Mouse (Mus musculus): ENCODE results near the gene Adam33.
A peak's percentile ranks its signal among the peaks of the same experiment; 100 is the strongest.
"Not testable (repeated sequence)": the region's sequence is repeated elsewhere in the genome, so short reads cannot be mapped to it uniquely, and the experiment has no call there.

The Adam33 gene

GRCm38 (mm10) chr2:131063404-131063864, at the start of gene Adam33:
Gene Adam33, minus strand, starts transcription at chr2:131063814.
- DNase-seq (ENCODE audit: low spot score in 2 of 2) = no peak

DNA sequence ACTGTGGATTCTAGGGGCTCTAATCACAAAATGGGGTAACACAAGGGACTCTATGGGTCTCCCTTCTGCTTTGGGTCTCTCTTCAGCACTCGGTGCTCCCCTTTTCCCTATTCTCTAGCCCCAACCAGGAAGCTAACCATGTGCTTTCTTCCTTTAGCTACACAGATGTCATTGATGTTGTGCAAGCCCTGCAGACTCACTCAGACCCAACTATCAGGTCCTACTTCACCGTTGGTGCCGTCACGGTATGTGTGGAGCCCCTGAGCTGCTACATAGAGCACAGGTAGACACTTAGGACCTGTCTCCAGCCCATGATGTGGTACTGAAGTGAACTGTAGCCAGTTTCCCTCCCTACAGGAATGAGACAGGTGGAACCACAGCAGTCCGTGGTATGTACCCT, 42.4 kb upstream of the Adam33 start:
- DNase-seq (ENCODE audit: low spot score in 2 of 2) = no peak

- not testable (repeated sequence) for DNase-seq (ENCODE audit: low spot score in 2 of 2)
Observed at GRCm38 (mm10) chr2:131105061-131105460, 41.4 kb upstream of the Adam33 start.

GRCm38 (mm10) chr2:131104021-131104420, 40.4 kb upstream of the Adam33 start:
- DNase-seq (ENCODE audit: low spot score in 2 of 2) = no peak

GRCm38 (mm10) chr2:131101530-131101929, 37.9 kb upstream of the Adam33 start:
- no peak for DNase-seq (ENCODE audit: low spot score in 2 of 2)

- DNase-seq (ENCODE audit: low spot score in 2 of 2) = no peak
Observed at GRCm38 (mm10) chr2:131097087-131097486, 33.5 kb upstream of the Adam33 start.

GRCm38 (mm10) chr2:131096101-131096795, 32.6 kb upstream of the Adam33 start:
- no peak for DNase-seq (ENCODE audit: low spot score in 2 of 2)

DNA sequence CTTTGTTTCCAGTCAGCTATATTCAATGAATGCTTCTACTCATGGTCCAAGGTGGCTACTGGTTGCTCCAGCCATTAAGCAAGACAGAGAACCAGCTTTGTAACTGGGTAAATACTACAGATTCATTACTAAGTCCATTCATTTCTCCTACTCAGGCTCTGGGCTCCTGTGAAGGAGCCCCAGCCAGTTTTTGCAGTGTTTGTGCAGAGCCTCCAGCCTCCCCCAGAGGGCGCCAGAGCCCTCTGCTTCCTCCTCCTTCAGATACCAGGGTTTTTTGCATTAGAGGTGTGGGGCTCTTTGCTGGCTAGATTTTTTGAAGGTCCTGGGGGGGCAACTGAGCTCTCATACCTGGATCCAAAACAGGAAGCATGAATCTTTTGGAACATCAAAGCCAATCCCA, 31.2 kb upstream of the Adam33 start:
- peak; percentile 67 to 74 for DNase-seq (ENCODE audit: low spot score in 2 of 2)

GRCm38 (mm10) chr2:131093577-131093976, 30.0 kb upstream of the Adam33 start:
- DNase-seq (ENCODE audit: low spot score in 2 of 2) = no peak

DNA sequence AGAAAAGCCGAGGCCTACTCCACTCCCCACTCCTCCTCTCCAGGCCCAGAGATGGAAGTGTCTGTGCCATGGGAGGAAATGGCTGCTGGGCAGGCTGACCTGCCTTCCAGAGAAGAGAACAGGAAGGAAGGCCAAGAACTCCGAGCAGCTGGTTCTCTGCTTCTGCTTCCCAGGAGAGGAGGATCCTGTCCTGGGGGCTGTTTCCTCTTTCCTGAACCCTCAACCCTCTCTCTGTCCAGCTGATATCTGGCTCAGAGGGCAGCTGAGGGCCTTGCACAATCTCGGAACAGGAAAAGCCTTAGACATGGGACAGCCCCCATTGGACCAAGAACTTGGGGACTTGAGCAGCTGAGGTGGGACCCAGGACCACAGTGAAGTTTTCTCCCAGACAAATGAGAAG, 27.2 kb upstream of the Adam33 start:
- no peak for DNase-seq (ENCODE audit: low spot score in 2 of 2)

DNA sequence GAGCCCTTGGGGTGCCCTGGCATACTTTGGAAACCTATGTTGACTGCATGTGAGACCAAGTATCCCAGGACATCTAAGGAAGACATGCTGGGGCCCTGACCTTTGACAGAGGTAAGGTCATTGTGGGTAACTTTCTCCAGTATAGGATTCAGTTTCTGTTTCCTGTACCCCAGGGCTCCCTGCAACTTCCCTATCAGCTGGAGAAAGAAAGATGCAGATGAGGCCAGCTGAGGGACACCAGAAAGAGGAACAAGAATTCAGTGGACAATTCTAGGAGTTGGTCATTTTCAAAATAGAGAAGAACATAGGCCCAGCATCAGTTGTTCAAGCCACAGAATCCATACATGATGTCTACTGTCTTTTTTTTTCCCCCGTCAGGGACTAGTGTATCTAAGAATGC, 26.0 kb upstream of the Adam33 start:
- no peak for DNase-seq (ENCODE audit: low spot score in 2 of 2)

DNA sequence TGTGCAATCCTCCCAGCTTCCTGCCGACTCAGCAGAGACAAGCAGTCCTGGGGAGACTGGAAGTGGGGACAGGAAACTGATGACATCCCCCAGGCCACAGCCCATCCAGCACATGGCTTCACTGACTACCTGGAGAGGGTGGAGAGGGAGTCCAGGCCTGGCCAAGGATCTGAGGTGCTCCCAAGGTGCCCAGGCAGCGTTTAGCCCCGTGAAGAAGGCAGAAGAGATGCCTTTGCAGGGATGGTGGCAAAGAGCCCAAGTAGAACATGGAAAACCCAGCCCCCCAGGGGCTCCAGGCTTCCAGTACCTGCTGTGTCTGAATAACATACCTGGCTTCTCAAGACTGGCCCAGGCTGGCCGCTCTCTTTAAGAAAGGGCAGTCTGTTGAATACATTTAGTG, 25.0 kb upstream of the Adam33 start:
- DNase-seq (ENCODE audit: low spot score in 2 of 2) = no peak

DNA sequence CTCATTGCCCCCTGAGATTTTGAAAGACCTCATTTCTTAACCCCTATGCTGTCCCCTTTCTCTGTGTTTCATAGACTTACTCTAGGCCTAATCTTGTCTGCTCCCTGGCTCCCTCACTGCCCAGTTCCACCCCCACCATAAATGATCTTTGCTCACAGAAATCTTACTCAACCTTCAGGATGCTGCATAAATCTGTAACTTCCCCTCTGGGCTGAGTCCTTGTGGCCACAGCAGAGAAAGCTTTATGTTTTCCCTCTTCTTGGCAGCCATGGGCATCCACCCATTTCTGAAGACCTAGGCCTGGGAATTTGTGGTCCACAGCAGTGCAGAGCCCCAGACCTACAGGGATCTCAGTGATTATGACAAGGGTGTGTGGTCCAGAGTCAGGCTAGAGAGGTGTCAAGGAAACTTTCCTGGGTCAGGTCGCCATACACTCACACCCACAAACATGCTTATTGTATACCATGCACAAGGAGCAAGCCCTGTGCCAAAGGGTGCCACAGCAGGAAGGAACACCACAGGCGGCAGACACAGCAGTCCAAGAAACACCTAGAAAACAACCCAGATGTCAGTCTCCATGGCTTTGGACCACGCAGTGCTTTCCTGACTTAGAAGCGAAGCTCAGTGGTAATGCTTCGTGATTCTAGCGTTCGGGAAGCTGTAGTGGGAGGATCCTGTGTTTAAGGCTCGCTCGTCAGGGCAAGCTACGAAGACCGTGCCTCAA, 23.2 kb upstream of the Adam33 start, which contains the start of gene Siglec1:
Gene Siglec1 (minus strand): TSS at position 99 of the 724 bp plus-strand sequence.
- DNase-seq (ENCODE audit: low spot score in 2 of 2) = no peak

DNA sequence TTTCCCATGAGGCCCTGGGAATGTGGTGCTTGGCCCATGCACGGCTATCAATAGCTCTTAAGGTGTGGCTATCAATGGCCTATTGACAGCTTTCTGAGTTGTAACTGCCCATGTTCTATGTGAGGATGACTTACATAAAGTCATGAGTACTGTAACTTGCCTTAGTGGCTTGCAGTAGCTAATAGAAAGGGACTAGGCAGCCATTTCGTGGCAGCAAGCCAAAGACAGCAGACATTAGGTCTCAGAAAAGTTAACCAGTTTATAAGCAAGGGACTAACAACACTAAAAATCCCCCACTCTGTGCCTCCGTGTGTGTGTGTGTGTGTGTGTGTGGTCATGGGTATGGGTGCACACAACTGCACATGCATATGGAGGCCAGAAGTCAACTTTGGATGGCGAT, 20.6 kb upstream of the Adam33 start:
- no peak for DNase-seq (ENCODE audit: low spot score in 2 of 2)

DNA sequence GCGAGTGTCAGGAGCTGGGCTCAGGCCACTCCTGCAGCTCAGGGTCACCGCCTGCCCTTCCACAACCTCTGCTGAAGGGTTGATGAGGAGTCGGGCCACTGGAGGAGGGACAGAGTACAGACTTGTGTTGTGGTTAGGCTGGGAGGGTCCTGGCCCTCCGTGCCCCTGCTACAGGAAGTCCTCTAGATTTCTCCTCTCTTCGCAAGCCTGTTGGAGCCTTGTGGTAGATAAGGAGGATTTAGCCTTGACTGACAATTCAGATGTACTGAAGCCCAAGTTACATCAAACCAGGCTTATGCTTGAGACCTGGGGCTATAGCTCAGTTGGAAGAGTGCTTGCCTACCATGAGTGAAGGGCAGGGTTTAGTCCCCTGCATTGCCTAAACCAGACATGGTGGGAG, 16.9 kb upstream of the Adam33 start:
- no peak for DNase-seq (ENCODE audit: low spot score in 2 of 2)

GRCm38 (mm10) chr2:131072536-131072935, 8.9 kb upstream of the Adam33 start:
- DNase-seq (ENCODE audit: low spot score in 2 of 2) = no peak

DNA sequence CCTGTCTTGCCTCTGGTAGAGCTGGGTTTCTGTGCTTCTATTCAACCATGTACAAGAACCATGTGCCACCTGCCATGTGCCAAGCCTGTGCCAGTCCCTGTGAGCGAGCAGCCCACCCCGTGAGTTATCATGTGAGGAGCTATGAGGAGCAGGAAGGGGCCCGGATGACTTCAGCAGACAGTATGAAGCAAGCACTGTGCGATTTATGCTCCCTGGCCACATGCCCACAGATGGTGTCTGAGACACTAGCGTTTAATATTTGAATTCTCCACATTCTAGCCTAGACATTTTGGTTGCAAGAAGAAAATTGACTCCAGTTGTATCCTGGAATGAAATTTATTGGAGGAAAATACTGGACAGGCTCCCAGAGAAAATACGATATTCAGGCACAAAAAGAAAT, 3.9 kb upstream of the Adam33 start:
- DNase-seq (ENCODE audit: low spot score in 2 of 2) = no peak

- no peak for DNase-seq (ENCODE audit: low spot score in 2 of 2)
Observed at GRCm38 (mm10) chr2:131066342-131066741, 2.7 kb upstream of the Adam33 start.

DNA sequence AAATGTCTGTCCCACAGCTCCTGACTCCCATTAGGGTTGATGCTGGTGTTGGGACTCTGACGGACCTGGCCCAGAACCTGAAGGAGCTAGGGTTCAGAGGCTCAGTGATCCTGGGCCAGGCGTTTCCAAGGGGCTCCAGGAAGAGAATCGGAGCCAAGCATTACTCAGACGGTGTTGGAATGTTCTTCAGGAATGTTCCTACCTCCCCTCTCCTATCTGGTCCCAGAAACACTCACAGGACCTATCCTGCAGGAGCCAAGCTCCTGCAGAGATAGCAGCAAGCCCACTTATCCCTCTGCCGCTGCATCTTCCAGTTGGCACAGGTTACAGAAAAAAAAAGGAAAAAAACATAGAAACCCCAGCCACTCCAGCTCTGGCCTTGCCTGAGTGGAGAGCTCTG, 2.0 kb downstream of the Adam33 start:
- no peak for DNase-seq (ENCODE audit: low spot score in 2 of 2)

- no peak for DNase-seq (ENCODE audit: low spot score in 2 of 2)
Observed at GRCm38 (mm10) chr2:131060784-131061183, 2.8 kb downstream of the Adam33 start.

DNA sequence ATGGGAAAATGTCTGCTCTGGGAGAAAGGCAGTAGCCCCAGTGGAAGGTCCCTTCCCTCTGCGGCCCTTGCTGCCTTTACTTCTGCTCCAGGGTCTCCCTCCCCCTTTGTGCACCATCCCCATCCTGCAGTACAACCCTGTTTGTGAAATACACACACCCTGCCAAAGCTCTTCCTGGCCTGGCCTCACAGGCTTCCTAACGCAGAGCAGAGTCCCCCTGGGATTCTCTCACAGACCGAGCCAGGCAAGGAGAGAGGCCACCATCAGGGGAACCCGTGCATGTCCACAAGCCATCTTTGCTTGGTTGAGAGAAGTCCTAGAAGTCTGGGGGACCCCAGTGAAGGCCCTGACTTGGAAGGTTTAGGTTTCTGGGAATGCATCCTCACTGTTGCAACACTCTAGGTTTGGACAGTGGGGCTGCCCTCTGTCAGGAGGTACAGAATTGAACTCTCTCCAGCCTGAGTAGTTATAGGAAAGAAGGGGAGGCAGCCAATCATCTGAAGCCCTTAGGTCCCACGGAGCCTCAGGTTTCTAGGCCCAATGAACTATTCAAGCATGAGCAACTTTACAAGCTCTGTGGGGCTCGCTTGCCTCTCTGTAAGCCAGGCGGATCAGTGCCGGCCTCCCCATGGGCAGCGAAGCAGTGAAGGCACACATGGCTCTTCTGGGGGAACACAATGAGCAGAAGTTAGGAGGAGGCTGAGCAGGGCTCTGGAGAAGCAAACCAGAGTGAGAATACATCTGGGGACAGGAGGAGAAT, 3.7 kb downstream of the Adam33 start:
- DNase-seq (ENCODE audit: low spot score in 2 of 2) = no peak

DNA sequence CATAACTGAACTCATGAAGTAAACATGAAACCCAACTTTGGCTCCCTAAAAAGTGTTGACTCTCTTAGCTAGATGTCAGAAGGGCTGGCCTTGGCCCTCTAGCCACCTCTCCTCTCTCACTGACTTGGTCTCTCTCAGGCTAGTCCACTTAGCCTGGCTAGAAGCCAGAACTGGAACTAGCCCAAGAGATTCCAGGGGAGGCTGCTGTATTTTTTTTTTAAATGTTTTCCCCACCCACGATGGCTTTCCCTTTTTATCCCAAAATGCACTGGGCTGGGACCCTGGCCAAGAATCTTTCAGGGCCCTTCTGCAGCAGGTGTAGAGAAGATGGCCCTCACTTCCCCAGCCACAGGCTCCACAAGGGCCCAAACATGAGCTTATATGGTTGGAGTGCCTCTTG, 4.2 kb downstream of the Adam33 start:
- DNase-seq (ENCODE audit: low spot score in 2 of 2) = no peak

DNA sequence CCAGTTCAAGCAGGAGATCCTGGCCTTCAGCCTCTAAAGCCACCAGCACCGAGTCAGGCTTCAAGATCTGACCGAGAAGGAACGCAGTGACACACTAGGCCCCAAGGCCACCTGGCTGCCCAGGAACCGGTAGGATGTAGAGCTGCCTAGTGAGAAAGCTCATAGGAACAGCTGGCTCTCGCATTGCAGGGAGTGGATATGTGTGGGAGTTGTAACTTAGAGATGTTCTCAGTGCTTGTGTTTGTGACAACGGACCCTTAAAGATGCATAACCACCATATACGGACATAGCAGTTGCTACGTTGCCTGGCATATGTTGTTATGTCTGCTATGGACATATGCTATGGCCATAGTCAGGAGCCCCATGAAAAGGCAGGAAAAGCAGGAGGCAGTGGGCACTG, 4.9 kb downstream of the Adam33 start:
- no peak for DNase-seq (ENCODE audit: low spot score in 2 of 2)
